Mouse (Mus musculus): ENCODE results near the gene Rps19bp1. TPM values are rescaled to one million over a fixed set of nuclear protein-coding genes. Genes with fewer than 3 reads are reported as not detected.

Rps19bp1 gene
- polyA plus RNA-seq, 1 experiment = not detected

DNA sequence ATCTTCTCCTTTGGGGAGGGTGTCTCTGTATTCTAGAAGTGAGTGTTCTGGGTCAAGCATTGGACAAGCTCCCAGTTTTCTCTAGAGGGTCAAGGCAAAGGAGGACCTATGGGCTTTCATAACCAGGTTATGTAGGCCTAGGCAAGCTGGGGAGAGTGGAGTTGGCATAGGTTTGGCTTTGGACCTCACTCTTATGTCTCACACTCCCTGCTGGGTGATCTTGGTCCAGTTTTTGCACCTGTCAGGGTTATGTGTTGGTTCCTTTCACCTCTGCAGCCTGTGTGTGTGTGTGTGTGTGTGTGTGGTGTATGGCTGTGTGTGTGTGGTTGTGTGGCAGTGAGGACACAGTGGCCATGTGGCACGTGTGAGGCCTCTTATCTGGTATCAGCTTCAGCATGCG is 14.9 kb upstream of the Rps19bp1 start:
- peak overlapping the region; percentile 97 for H3K27ac ChIP-seq (ENCODE audit: insufficient read depth, low read depth, low read length)

DNA sequence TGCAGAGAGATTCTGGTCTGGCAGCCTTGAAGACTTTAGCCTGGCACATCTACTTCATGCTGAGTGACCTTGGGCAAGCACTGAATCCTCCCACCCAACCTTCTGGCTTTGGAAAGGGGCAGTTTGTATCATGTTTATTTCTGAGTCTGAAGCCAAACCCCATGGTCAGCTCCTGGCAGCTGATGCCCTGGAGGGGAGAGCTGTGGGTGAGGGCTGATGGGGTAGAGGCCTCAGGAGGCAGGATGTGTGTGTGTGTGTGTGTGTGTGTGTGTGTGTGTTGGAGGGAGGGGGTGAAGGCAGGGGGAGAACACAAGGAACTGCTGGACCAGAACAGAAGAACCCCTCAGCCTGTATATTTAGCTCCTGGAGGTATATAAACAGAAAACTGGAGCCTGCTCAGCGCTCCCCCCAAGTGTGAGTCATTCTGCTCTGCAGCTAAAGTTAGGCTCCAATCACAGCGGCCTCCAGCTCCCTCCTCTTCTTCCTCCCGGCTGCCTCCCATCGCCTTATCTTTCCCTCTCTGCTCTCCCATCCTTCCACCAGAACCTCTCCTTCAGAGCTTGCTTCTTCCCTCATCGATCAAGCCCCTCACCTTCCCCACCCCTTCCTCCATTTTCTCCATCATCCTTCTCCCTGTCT is 14.1 kb upstream of the Rps19bp1 start:
- Histone ChIP-seq H3K4me1 (ENCODE audit: control insufficient read depth, insufficient read depth, low read length) (peaks cover 44% of the 10 kb centered on the region), H3K4me3 (ENCODE audit: insufficient read depth, low read depth, low read length) (peak overlapping the region; percentile 48), H3K27ac (ENCODE audit: insufficient read depth, low read depth, low read length) (peak overlapping the region; percentile 98)
- TF ChIP-seq CTCF (IDR thresholded peaks at IDR 0.05; ENCODE audit: insufficient read depth, low read depth, low read length) (no peak), POLR2A (IDR thresholded peaks at IDR 0.05; ENCODE audit: insufficient read depth, low read depth, low read length) (peak; percentile 52; the same call in 1 of the 2 replicates)
- WGBS = 25% methylated on average over 5 of the region's 5 CpGs

More for the DNA sequence above, 14.9 kb upstream of the Rps19bp1 start:
- Histone ChIP-seq H3K4me1 (ENCODE audit: control insufficient read depth, insufficient read depth, low read length) (peaks cover 50% of the 10 kb centered on the region), H3K4me3 (ENCODE audit: insufficient read depth, low read depth, low read length) (peak overlapping the region; percentile 48)
- TF ChIP-seq CTCF (IDR thresholded peaks at IDR 0.05; ENCODE audit: insufficient read depth, low read depth, low read length) = no peak
- TF ChIP-seq POLR2A (IDR thresholded peaks at IDR 0.05; ENCODE audit: insufficient read depth, low read depth, low read length) = no peak
- WGBS = 37% methylated on average over 2 of the region's 2 CpGs

DNA sequence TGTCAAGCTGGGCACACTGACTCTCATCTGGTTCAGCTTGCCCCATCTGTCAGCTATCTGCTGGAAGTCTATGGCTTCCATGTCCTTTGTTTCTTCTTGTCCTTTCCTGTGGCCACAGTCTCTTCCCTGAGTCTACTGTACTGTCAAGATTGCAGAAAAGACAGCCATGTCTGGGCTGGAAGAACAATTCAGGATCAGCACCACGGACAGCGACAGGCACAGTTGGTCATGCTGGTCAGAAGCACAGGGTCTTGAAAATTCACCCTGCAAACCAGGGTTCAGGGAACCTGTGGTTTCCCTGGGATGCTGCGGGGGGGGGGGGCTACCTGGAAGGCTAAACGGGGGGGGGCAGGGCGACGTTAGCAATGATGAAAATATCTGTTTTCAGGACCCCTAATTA is 13.5 kb upstream of the Rps19bp1 start:
- H3K27ac ChIP-seq (ENCODE audit: insufficient read depth, low read depth, low read length) = peak overlapping the region; percentile 98
- 7% methylated on average over 6 of the region's 6 CpGs for WGBS
- no peak overlapping the region for H3K4me3 ChIP-seq (ENCODE audit: insufficient read depth, low read depth, low read length)
- TF ChIP-seq POLR2A (IDR thresholded peaks at IDR 0.05; ENCODE audit: insufficient read depth, low read depth, low read length) (no peak), CTCF (IDR thresholded peaks at IDR 0.05; ENCODE audit: insufficient read depth, low read depth, low read length) (no peak)
- H3K4me1 ChIP-seq (ENCODE audit: control insufficient read depth, insufficient read depth, low read length) = peaks cover 38% of the 10 kb centered on the region

DNA sequence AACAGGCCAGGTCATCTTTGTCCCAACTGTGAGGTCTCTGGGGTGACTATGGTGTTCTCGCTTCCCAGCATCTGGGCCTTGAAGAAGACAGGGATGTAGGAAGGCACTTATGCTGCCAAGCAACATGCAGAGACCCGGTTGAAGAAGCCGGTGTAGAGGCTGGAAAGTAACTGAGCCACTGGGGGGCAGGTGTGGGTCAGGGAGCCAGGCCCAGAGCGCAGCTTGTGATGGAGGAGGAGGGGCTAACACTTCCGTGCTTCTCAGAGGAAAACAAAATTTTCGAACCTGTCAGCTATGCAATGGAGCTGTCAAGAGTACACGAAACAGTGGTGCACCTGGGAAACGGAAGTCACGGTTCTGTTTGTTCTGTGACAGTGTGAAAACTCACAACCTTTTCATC is 13.0 kb upstream of the Rps19bp1 start:
- WGBS = 25% methylated on average over 9 of the region's 9 CpGs
- TF ChIP-seq POLR2A (IDR thresholded peaks at IDR 0.05; ENCODE audit: insufficient read depth, low read depth, low read length) (no peak), CTCF (IDR thresholded peaks at IDR 0.05; ENCODE audit: insufficient read depth, low read depth, low read length) (peak; percentile 31; the same call in 1 of the 2 replicates)
- Histone ChIP-seq H3K27ac (ENCODE audit: insufficient read depth, low read depth, low read length) (peak overlapping the region; percentile 71), H3K4me1 (ENCODE audit: control insufficient read depth, insufficient read depth, low read length) (peaks cover 35% of the 10 kb centered on the region), H3K4me3 (ENCODE audit: insufficient read depth, low read depth, low read length) (no peak overlapping the region)

DNA sequence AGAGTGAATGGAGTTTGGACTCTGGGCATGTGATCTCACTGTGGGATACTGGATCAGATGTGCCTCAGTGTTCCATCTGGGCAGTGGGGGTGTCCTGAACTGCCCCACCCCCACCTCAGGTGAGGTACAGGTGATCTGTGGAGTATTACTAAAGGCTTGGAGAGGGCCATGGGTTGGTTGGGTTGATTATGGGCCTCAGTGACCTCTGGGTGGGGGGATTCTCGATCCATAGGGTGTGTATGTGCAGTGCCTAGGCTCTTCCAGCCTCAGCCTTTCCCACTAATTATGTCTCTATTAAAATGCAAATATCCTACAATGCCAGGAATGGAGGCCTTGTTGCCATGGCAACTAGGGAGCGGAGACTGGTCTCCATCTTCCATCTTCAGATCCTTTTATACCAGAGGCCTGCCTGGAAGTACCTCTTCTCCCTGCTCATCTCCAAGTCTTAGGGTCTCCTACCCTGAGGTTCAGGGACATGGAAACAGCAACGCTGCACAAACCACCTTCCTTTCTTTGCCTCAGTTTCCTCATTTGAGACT is 7.8 kb upstream of the Rps19bp1 start:
- 55% methylated on average over 3 of the region's 3 CpGs for WGBS

DNA sequence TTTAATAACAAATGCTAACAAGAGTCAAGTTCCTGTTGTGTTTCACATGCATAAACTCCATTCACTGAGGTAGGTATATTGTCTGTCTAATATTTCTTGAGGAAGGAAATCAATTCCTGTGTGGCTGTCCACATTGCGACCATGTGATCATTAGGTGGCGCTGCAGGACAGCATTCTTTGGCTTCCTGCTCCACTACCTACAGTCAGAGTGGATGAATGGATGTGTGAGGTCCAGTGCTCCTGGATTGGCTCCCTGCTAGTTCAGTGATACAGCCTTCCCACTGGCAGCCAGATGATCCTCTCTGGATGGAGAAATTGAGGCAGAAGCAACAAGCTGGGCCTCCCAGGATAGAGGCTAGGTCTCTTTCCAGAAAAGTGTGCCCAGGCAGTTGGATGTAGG is 2.2 kb upstream of the Rps19bp1 start:
- peaks cover 8% of the 10 kb centered on the region for H3K4me1 ChIP-seq (ENCODE audit: control insufficient read depth, insufficient read depth, low read length)
- TF ChIP-seq POLR2A (IDR thresholded peaks at IDR 0.05; ENCODE audit: insufficient read depth, low read depth, low read length) (no peak), CTCF (IDR thresholded peaks at IDR 0.05; ENCODE audit: insufficient read depth, low read depth, low read length) (0 out of 2 replicates have a peak, but pooled peaks have one; percentile 7)
- H3K27ac ChIP-seq (ENCODE audit: insufficient read depth, low read depth, low read length) = no peak overlapping the region
- WGBS = 0% methylated on average over 2 of the region's 2 CpGs
- H3K4me3 ChIP-seq (ENCODE audit: insufficient read depth, low read depth, low read length) = no peak overlapping the region

More for the DNA sequence above, 7.8 kb upstream of the Rps19bp1 start:
- Histone ChIP-seq H3K4me3 (ENCODE audit: insufficient read depth, low read depth, low read length) (no peak overlapping the region), H3K27ac (ENCODE audit: insufficient read depth, low read depth, low read length) (no peak overlapping the region), H3K4me1 (ENCODE audit: control insufficient read depth, insufficient read depth, low read length) (peaks cover 7% of the 10 kb centered on the region)
- TF ChIP-seq CTCF (IDR thresholded peaks at IDR 0.05; ENCODE audit: insufficient read depth, low read depth, low read length) (no peak), POLR2A (IDR thresholded peaks at IDR 0.05; ENCODE audit: insufficient read depth, low read depth, low read length) (no peak)

DNA sequence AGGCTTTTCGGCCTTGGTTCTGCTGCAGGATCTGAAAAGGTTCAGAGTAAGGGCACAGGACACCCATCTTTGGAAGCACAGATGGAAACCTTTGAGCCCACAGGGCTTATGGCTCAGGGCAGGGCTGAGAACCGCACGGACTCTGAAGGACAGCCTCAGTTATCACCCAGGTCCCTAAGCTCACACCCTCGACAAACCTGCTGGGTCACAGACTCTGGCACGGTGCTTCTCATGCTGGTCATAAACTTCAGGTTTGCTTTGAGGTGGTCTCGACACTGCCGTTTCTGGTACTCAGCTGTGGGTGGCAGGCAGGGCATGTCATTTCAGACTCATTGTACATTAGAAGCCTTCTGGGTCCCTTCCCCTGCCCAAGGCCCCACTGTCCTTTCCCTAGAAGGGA is 3.0 kb downstream of the Rps19bp1 start:
- no peak overlapping the region for H3K27ac ChIP-seq (ENCODE audit: insufficient read depth, low read depth, low read length)
- TF ChIP-seq POLR2A (IDR thresholded peaks at IDR 0.05; ENCODE audit: insufficient read depth, low read depth, low read length) = no peak
- no peak for TF ChIP-seq CTCF (IDR thresholded peaks at IDR 0.05; ENCODE audit: insufficient read depth, low read depth, low read length)
- H3K4me1 ChIP-seq (ENCODE audit: control insufficient read depth, insufficient read depth, low read length) = peaks cover 13% of the 10 kb centered on the region
- 81% methylated on average over 7 of the region's 7 CpGs for WGBS
- H3K4me3 ChIP-seq (ENCODE audit: insufficient read depth, low read depth, low read length) = no peak overlapping the region

DNA sequence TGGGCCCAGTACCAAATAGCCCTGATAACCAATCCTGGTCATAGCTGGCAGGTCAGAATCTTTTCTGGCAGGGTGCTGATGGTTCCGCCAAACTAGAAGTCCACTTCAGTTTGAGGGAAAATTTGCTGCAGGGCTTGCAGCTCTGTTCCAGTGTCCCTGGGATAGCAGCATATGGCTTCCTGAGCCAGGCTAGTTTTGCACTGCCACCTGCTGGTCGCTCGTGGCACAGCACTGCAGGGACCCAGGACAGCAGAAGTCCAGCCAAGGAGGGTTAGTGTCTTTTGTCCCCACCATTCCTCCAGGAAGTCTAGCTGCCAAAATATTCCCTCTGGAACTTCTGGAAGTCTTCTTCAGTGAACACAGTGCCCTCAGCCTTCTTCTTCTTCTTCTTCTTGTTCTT is 3.4 kb downstream of the Rps19bp1 start:
- TF ChIP-seq CTCF (IDR thresholded peaks at IDR 0.05; ENCODE audit: insufficient read depth, low read depth, low read length) (peak; percentile 83), POLR2A (IDR thresholded peaks at IDR 0.05; ENCODE audit: insufficient read depth, low read depth, low read length) (no peak)
- WGBS = 5% methylated on average over 3 of the region's 3 CpGs
- H3K4me3 ChIP-seq (ENCODE audit: insufficient read depth, low read depth, low read length) = no peak overlapping the region
- H3K27ac ChIP-seq (ENCODE audit: insufficient read depth, low read depth, low read length) = no peak overlapping the region
- H3K4me1 ChIP-seq (ENCODE audit: control insufficient read depth, insufficient read depth, low read length) = peaks cover 13% of the 10 kb centered on the region

DNA sequence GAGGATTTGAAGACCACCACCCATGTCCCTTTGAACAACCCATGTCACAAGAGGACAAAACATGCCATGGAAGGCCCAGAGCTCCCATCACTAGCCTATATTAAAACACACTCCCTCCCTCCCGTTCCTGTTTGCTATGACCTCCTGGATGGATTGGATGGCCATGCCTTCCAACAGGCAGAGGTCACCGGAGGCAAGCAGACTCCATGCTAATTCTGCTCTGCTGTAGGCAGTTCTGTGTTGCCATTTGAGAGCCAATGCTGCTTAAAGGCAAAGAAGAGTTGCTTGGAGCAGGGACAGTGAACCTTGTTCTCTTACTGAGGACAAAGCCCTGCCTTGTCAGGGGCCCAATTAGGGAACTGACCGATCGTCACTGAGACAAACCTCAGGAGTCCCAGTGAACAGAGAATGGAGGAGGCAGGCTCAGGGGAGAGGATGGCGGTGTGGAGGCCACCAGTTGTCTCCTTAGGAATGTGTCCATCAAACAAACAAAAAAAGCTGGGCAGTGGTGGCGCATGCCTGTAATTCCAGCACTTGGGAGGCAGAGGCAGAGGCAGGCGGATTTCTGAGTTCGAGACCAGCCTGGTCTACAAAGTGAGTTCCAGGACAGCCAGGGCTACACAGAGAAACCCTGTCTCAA is 4.6 kb downstream of the Rps19bp1 start:
- 65% methylated on average over 8 of the region's 8 CpGs for WGBS
- TF ChIP-seq POLR2A (IDR thresholded peaks at IDR 0.05; ENCODE audit: insufficient read depth, low read depth, low read length) = no peak
- no peak for TF ChIP-seq CTCF (IDR thresholded peaks at IDR 0.05; ENCODE audit: insufficient read depth, low read depth, low read length)
- H3K4me1 ChIP-seq (ENCODE audit: control insufficient read depth, insufficient read depth, low read length) = peaks cover 13% of the 10 kb centered on the region
- H3K4me3 ChIP-seq (ENCODE audit: insufficient read depth, low read depth, low read length) = no peak overlapping the region
- H3K27ac ChIP-seq (ENCODE audit: insufficient read depth, low read depth, low read length) = no peak overlapping the region
